10 mouse cellular contexts compared by ENCODE assay signal in the genomic region with DNA sequence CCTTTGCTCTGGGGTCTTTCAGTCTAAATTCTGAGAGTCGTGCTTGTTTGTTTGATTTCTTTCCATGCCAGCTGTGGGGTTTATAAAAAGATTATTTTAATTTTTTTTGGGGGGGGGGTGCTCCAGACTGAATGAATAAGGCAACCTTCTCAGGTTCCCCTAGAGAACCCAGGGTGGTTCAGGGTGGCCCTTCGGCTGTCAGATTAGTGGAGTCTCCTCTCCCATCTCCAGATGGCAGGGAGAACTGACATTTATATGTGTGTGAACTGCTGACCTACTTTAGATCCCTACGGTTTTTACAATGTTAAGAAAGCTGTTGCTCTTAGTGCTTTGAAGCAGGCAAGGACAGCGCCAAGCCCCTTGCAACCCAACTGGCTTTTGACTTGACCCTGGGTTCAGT. TPM values are rescaled to one million over a fixed set of nuclear protein-coding genes. Genes with fewer than 3 reads are reported as not detected.
DNase-seq lines count a peak whose midpoint lies in the region; ATAC-seq and TF ChIP-seq lines count a peak whose summit lies in the region.
"Had no signal": no experiment of that assay in that cellular context is flagged by ENCODE, and none has a peak within 500 bp of the region (broad histone marks: within the 10 kb centered on the region; RNA-seq: fewer than 3 reads in every experiment).

No protein-coding gene starts in this region.

- no peak for TF ChIP-seq POLR2A in cerebellum, adult 2 months (IDR thresholded peaks at IDR 0.05; ENCODE audit: borderline replicate concordance, insufficient read depth, low read length)

- no peaks in the 10 kb centered on the region for H3K9me3 ChIP-seq in limb, embryonic 11.5 days (ENCODE audit: control insufficient read depth, low read length)
- no peaks in the 10 kb centered on the region for H3K9me3 ChIP-seq in neural tube, embryonic 14.5 days (ENCODE audit: control insufficient read depth, low read length)
- H3K9me3 ChIP-seq: lung, embryonic 15.5 days had no signal

- no peak overlapping the region for H3K9ac ChIP-seq in limb, embryonic 11.5 days (ENCODE audit: low read length)
- peak overlapping the region; percentile 1; the same call in 1 of the 2 replicates for H3K9ac ChIP-seq in neural tube, embryonic 14.5 days (replicated peaks; ENCODE audit: low read depth, low read length)
- H3K9ac ChIP-seq: lung, embryonic 15.5 days had no signal

- ATAC-seq in limb, embryonic 11.5 days (ENCODE audit: insufficient number of reproducible peaks, low FRiP score, low TSS enrichment, low read depth): 0 out of 2 replicates have a peak, but pooled peaks have one; percentile 13
- ATAC-seq in neural tube, embryonic 14.5 days (ENCODE audit: low read depth): 0 out of 2 replicates have a peak, but pooled peaks have one; percentile 2

- H3K4me3 ChIP-seq in cerebellum, adult 2 months (replicated peaks; ENCODE audit: insufficient read depth, low read depth, low read length): peak overlapping the region; percentile 52
- peak overlapping the region; percentile 72 for H3K4me3 ChIP-seq in layer of hippocampus, adult 2 months
- H3K4me3 ChIP-seq in limb, embryonic 11.5 days (ENCODE audit: low read depth, low read length): no peak overlapping the region
- H3K4me3 ChIP-seq in neural tube, embryonic 14.5 days (ENCODE audit: low read depth, low read length): no peak overlapping the region
- H3K4me3 ChIP-seq: lung, embryonic 15.5 days had no signal

- no peak overlapping the region for H3K4me2 ChIP-seq in limb, embryonic 11.5 days (ENCODE audit: low read depth, severe bottlenecking)
- peak overlapping the region; percentile 37; the same call in 1 of the 2 replicates for H3K4me2 ChIP-seq in neural tube, embryonic 14.5 days (ENCODE audit: low read depth, low read length)
- H3K4me2 ChIP-seq: lung, embryonic 15.5 days had no signal

- no peak overlapping the region for H3K27ac ChIP-seq in cerebellum, adult 2 months (ENCODE audit: insufficient read depth, low read length)
- H3K27ac ChIP-seq in layer of hippocampus, adult 2 months: peak overlapping the region; percentile 98
- H3K27ac ChIP-seq in limb, embryonic 11.5 days (replicated peaks; ENCODE audit: low read depth, low read length): no peak overlapping the region
- no peak overlapping the region; the same call in 1 of the 2 replicates for H3K27ac ChIP-seq in neural tube, embryonic 14.5 days (ENCODE audit: low read depth, low read length)
- H3K27ac ChIP-seq: lung, embryonic 15.5 days had no signal

- no peaks in the 10 kb centered on the region for H3K27me3 ChIP-seq in cerebellum, adult 2 months (ENCODE audit: control insufficient read depth, insufficient read depth, low read length)
- no peaks in the 10 kb centered on the region for H3K27me3 ChIP-seq in limb, embryonic 11.5 days (ENCODE audit: control insufficient read depth, insufficient read depth, low read length)
- H3K27me3 ChIP-seq in neural tube, embryonic 14.5 days (ENCODE audit: control insufficient read depth, insufficient read depth, low read length): no peaks in the 10 kb centered on the region
- H3K27me3 ChIP-seq: lung, embryonic 15.5 days had no signal

- WGBS in cerebellum, adult 2 months: 29% methylated on average over 4 of the region's 4 CpGs
- WGBS in limb, embryonic 11.5 days: 30% methylated on average over 4 of the region's 4 CpGs
- 49% methylated on average over 4 of the region's 4 CpGs for WGBS in neural tube, embryonic 14.5 days

- no peaks in the 10 kb centered on the region for H3K36me3 ChIP-seq in limb, embryonic 11.5 days (ENCODE audit: control insufficient read depth, insufficient read depth, low read length)
- no peaks in the 10 kb centered on the region for H3K36me3 ChIP-seq in neural tube, embryonic 14.5 days (ENCODE audit: control insufficient read depth, insufficient read depth, low read length)
- H3K36me3 ChIP-seq: lung, embryonic 15.5 days had no signal

- no peak for TF ChIP-seq CTCF in cerebellum, adult 2 months (IDR thresholded peaks at IDR 0.05; ENCODE audit: borderline replicate concordance, insufficient read depth, low read depth, low read length)
- TF ChIP-seq CTCF in layer of hippocampus, adult 2 months (conservative IDR thresholded peaks at IDR 0.05): no peak

- H3K4me1 ChIP-seq in cerebellum, adult 2 months (ENCODE audit: control insufficient read depth, insufficient read depth, low read length): no peaks in the 10 kb centered on the region
- peaks cover 23% of the 10 kb centered on the region for H3K4me1 ChIP-seq in limb, embryonic 11.5 days (ENCODE audit: control insufficient read depth, insufficient read depth, low read length)
- H3K4me1 ChIP-seq in neural tube, embryonic 14.5 days (ENCODE audit: control insufficient read depth, insufficient read depth, low read length): peaks cover 11% of the 10 kb centered on the region

- no peak for DNase-seq in cerebellum, adult 2 months
- DNase-seq in cerebellum, adult 11 months: no peak
- no peak for DNase-seq in layer of hippocampus, adult 2 months (ENCODE audit: low spot score in 2 of 2)
- no peak for DNase-seq in layer of hippocampus, postnatal 25 days (ENCODE audit: extremely low spot score in 1 of 2, low spot score in 1 of 2)
- DNase-seq in limb, embryonic 11.5 days (ENCODE audit: low spot score): no peak
- DNase-seq in right cerebral cortex, postnatal 25 days: no peak
- DNase-seq in adipocyte (ENCODE audit: low spot score): no peak
- DNase-seq: heart, postnatal 36 days had no signal

RNA-seq across cellular contexts. Expression of gene Frmd4a, which starts 1.4 kb away (rescaled TPM):
- polyA plus RNA-seq in cerebellum, adult 2 months (2012; rRNA removed): 32.9 and 33.6 TPM in 2 replicates
- 10 to 100 TPM; 69.1 to 82.3 TPM for total RNA-seq in layer of hippocampus, adult 2 months (2021)
- total RNA-seq in layer of hippocampus, postnatal 25 days (2021): 10 to 100 TPM; 64.6 to 86.7 TPM
- 65.3 and 72.6 TPM in 2 replicates for polyA plus RNA-seq in limb, embryonic 11.5 days (2014; fragmentation: Nextera tagmentation; extraction: Ambion mirVana)
- polyA plus RNA-seq in neural tube, embryonic 14.5 days (2014; fragmentation: Nextera tagmentation; extraction: Ambion mirVana): 63.0 and 67.4 TPM in 2 replicates

Comparison
In these comparisons a context has a peak if more than half of its experiments do, and no peak if none do; other contexts are left out.
1. H3K4me3 ChIP-seq: peak in cerebellum, adult 2 months (single experiment) and layer of hippocampus, adult 2 months (single experiment); none in limb, embryonic 11.5 days (single experiment) and neural tube, embryonic 14.5 days (single experiment).